Mouse (Mus musculus) retina, adult 2 months (tissue): Measurements from ENCODE around the gene Lsm2.
A peak's percentile ranks its signal among the peaks of the same experiment; 100 is the strongest.
"Not testable (repeated sequence)": the region's sequence is repeated elsewhere in the genome, so short reads cannot be mapped to it uniquely, and the experiment has no call there.

Source experiments
- DNase-seq: peaks from one replicate; pipeline ENCODE4 v3.0.0-alpha.2; 2012; ENCODE audit warnings: low read depth, low spot score

Gene Lsm2

DNA sequence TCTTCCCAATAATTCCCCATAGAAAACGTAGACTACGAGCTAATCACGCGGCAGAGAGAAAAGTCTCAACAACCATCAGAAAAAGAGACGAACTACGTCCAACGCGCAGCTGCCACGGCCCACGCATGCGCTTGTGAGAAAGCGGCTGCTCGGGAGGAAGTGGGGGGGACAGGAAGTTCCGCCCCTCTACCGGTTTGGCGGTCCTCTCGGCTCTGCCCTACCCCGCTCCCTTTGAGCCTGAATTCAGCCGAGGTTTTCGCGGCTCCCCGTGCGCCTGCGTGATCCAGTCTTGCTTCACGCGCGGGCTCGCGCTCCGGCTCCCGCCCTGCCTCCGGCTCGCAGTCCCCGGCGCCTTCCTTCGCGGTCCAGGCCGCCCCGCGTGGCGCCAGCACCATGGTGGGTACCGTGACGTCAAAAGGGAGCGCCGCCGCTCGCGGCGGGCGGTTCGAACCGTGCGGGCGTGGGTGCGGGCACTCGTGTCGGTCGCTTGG, at the start of gene Lsm2:
TSS of gene Lsm2 (plus strand) at position 173 of the 491 bp plus-strand sequence.
- peak; percentile 85 for DNase-seq

DNA sequence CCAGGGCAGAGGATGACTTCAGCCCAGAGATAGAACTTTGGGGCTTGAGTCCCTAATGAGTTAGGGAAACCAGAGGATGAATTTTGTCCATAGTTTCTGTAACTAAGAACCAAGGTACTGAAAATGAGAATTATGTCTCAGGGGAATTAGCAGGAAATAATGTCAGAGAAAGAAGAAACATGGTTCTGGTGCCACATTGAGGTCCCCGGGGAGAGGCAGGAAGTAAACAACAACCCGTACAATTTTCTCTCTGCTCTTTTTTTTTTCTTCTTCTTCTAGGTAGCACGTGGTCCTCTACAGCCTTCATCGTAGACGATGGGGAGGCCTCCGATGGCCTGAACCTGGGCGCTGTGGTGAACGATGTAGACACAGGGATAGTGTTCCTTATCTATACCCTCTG, 49.4 kb upstream of the Lsm2 start:
- DNase-seq = no peak

DNA sequence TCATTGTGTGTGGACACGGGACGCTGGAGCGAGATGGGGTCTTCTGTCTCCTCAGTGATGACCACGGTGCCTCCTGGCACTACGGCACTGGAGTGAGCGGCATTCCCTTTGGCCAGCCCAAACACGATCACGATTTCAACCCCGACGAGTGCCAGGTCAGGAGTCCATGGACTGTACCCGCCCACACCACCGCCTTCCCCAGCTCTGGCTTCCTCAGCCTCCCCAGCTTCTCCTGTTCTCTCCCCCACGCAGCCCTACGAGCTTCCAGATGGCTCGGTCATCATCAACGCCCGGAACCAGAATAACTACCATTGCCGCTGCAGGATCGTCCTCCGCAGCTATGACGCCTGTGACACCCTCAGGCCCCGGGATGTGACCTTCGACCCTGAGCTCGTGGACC, 47.6 kb upstream of the Lsm2 start:
- no peak for DNase-seq

DNA sequence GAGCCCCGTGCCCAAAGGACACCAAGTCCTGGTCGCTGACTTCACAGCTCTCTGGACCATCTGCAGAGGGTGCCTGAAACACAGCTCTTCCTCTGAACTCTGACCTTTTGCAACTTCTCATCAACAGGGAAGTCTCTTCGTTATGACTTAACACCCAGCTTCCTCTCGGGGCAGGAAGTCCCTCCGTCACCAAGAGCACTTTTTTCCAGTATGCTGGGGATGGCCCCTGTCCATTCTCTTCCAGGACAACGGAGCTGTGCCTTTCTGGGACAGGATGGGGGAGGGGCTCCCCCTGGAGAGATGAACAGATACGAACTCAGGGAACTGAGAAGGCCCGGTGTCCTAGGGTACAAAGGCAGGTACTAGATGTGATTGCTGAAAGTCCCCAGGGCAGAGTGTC, 46.8 kb upstream of the Lsm2 start:
- no peak for DNase-seq

DNA sequence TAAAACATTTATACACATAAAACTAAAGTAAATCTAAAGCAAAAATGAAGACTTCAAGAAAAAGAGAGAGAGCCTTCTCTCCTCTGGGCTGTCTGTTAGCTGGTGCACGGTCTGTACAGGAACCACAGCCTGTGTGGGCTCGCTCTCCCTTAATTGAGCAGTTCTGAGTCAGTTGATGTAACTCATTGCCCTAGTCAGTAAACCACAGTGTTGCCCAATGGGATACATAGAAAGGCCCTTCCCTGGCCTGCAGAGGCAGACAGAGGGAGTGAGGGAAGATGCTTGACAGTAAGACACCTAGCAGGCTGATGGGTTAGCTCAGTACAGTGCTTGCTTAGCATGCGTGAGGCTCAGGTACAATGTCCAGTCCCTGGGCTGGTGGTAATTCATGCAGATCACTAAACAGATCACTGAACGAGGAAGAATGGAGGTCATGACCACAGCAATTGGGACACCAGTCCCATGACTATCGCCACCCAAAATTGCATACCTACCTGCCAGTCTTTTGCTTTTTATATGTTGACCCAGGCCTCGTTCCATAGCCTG, 43.6 kb upstream of the Lsm2 start:
- DNase-seq = no peak

DNA sequence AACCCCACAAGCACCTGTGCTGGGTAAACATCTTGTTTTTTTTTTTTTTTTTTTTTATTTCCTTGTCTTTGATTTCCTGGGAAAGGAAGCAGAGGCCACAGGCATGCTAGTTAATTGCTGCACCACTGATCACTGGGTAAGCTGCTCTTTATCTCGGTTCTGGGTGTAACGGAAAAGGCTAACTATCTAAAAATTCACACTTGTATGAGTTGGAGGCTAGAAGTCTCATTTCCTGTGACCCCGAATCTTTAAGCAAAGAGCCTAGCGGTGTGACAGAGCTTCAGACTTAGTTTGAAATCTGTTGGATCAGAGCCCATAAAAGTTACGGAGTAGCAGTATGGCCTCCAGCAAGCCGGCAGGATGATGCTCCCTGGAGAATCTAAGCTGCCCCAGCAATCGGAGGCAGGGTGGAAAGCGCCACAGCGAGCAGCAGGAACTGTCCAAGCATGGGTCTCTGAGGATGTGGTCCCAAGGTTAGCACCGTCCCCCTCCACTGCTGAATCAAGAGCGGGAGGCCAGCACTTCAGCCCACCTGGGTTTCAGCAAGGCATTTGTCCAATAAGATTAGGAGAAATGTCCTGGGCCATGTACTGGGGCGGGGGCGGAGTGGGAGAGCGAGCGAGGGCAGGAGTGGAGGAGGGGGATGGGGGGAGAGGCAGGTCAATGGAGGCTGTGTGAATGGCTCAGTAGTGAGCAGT, 40.2 kb upstream of the Lsm2 start:
- no peak for DNase-seq

DNA sequence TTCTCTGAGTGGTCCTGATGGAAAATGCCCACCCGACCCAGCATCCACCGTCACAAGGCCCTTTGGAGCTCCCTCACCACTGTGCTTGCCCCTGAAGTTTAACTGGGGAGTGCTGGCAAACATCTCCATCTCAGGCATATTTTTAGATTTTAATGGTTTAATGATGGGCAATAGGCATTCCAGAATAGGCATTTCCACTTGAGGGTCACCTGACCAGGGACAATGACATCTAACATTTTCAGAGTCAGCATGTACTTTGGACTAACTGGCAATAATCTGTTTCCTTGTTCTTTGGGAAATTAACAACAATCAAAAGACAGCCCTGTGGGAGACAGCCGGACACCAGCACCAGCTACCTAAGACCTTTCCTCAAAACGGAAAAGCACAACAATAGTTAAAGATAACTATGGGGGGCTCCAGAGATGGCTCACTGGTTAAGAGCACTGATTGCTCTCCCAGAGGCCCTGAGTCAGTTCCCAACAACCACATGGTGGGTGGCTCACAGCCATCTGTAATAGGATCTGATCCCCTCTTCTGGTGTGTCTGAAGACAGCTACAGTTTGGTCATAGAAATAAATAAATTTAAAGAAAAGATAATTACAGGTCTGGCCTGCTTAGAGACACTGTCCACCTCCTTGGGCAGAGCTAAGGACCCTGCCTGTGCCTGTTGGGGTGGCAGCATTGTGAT, 38.4 kb upstream of the Lsm2 start:
- no peak for DNase-seq

DNA sequence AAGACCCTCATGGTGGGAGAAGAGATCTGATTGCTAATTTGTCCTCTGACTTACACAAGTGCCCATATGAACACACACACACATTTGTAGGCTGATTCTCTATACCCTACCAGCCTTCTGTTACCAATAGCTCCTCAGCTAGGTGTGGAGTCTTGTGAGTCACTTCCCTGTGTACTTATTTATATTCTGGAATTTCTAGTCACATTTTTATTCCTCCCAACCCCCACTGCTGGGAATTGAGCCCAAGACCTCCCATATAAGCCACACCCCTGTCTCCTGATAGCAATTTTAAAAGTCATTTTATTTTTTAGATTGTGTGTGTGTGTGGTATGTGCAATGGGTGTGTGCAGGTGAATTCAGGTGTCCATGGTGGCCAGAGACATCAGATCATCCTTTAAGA, 37.3 kb upstream of the Lsm2 start:
- DNase-seq = no peak

DNA sequence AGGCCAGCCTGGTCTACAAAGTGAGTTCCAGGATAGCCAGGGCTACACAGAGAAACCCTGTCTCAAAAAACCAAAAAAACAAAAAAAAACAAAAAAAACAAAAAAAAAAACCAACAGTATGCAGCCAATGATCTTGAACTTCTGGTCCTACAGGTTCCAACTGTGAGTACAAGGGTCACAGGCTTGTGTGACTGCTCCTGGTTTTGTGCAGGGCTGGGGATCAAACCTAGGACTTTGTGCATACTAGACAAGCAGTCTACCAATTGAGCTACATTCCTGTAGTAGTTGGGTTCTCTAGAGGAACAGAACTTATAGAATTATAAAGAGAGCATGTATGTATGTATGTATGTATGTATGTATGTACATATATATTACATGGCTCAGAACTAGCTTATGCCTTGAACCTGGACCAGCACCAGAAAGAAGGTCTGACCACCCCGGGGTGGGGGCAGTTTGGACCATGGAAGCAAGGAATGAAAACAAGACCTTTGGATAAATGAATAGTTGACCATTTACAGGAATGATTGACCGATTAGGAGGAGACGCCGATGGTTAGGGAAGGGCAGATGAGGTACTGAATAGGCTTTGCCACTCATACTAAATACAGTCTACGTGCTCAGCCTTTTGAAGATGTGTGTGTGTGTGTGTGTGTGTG, 35.0 kb upstream of the Lsm2 start:
- no peak for DNase-seq

DNA sequence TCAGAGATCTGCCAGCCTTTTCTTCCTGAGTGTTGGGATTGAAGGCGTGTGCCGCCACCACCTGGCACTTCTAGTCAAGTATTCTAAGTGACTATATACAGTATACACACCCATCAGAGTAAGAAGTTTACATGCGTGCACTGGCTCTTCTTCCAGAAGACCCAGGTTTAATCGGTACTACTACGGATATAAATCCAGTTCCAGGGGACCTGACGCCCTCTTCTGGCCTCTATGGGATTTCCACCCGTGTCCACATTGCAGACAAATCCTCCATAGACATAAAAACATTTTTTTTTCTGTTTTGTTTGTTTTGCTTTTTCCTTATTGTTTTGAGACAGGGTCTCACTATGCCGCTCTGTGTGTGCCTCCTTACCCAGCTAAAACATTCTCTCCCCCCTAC, 34.1 kb upstream of the Lsm2 start:
- DNase-seq = no peak

DNA sequence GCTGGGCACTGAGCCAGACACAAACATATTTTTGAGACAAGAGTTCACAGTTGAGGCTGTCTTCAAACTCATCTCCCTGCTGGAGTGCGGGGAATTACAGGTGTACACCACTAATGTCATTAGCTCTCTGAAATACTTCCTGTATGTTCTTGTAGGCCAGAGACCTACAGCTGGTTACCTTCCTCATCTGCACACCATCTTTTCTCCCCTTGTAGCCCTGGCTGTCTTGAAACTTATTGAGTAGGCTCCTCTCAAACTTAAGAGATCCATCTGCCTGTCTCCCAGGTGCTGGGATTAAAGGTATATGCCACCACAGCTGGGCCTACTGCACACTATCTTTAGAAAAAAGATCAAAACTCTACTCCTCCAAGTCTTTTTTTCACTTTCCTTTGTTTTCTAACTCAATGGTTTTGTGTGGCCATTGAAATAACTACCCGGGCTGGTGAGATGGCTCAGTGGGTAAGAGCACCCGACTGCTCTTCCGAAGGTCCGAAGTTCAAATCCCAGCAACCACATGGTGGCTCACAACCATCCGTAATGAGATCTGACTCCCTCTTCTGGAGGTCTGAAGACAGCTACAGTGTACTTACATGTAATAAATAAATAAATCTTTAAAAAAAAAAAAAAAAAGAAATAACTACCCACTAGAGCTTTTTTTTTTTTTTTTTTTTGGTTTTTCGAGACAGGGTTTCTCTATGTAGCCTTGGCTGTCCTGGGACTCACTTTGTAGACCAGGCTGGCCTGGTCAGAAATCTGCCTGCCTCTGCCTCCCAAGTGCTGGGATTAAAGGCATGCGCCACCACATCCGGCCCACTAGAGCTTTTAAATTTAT, 32.7 kb upstream of the Lsm2 start:
- DNase-seq = not testable (repeated sequence)

DNA sequence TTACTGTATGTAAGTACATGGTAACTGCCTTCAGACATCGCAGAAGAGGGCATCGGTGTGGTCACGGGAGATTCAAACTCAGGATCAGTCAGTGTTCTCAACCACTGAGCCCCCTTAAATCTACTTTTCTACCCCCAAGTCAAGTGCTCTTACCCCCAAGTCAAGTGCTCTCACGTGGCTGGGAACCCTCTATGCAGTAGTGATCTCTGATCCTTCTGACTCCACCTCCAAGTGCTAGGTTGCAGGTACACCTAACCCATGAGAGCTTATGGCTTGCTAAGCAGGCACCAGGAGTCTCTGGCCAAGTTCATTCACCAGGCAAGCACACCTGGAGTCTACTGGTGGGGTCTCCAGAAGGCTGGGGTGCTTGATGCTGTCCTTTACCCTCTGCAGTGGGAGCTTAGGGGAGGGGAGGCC, 32.1 kb upstream of the Lsm2 start:
- no peak for DNase-seq

DNA sequence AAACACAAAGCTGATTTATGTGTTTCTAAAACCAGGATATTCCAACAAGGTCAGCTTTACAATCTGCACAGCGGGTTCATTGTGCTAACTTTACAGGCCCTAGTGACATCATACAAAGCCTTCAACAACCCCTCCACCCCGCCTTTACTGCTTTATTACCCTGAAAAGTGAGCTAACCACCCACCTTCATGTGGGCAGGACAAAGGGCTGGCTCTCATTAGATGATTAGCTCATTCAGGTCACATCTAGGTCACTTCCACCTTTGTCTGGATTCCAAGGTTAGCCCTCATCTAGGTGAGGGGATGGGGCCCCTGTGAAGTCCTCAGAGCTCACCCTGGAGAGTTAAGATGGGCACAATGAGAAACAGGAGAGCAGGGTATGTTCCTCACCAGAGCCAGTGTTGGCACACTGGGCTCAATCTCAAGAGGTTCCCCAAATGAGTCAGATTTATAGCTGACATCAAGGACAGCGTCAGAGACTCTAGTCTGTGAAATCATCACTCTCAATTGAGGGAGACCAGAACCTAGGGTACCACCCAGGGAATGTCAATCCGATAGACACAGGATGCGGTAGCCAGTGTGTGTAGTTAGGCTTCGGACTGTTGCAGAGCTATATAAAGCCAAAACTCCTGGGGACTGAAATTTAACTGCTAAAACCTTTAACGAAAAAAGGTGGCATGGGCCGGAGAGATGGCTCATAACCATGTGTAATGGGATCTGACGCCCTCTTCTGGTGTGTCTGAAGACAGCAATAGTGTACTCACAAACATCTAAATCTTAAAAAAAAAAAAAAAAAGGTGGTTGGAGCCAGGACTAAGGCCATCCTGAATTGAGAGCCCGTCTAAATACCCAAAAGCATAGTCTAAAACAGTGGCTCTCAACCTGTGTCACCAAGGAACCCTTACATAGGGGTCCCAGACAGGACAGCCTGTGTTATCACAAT, 30.9 kb upstream of the Lsm2 start:
- DNase-seq = no peak

DNA sequence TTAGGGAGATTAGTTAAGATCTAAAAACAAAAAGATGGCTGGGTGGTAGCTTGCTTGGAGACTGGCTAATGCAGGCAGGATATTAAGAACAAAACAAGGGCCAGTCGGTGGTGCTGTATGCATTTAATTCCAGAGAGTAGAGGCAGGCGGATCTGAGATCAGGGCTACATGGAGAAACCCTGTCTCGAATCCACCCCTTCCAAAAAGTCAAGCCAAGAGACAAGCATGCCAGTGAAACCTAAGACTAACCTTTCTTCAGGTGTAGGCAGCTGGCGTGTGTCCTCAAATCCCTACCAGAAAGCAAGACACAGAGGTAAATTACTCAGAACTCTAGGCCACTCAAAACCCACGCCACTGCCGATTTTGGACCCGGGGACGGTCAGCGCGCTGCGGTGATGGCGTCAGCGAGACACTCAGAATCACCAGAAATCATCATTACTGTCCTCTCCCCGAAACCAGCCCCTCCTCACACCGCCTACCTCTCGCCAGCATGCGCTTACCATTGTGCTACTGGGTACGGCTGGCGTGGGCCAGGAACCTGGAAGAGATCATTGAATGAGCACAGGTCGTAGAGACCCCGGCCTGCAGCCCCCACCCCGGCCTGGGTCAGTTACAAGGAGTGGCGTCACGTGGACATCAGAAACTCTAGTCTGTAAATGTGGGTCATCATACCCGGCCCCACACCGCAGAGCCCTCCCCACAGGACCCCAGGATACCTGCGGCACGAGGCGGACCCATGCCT, 29.9 kb upstream of the Lsm2 start:
- DNase-seq = no peak

DNA sequence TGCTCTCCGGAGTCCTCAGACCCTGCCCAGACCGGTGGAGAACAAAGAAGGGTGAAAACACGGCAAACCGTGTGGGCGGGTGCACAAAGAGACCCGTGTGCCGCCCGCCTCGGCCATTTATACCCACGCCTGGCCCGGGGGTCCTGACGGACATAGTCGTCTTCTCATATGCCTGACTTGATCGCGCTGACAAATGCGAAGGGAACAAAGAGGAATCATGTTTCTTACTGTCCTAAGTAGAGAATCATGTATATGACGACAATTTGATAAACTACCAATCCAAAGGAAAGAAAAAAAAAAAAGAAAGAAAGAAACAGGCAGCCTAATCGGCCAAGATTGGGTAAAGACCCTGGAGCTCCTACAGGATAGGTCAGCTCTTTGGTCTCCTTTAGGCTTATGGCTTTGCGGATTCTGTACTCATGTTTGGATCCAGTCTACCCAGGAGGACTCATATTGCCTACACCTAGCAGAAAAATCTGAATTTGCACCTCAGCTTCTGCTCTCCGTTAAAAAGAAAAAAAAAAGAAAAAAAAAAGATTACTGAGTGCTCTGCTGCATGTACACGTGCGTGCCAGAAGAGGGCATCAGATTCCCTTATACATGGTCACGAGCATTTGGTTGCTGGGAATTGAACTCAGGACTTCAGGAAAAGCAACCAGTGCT, 29.2 kb upstream of the Lsm2 start:
- DNase-seq = peak; percentile 77

DNA sequence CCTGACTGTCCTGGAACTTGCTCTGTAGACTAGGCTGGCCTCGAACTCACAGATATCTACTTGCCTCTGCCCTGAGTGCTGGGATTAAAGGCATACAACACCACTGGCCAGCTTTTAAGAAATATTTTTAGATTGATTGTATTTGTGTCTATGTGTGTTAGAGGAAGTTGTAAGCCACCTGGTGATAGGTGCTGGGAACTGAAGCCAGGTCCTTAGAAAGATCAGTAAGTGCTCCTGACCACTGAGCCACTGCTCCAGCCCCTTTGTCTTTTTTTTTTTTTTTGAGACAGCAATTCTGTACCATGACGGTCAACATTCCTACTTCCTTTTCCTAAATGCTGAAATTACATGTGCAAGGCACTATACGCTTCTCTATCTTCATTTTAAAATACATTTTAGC, 28.4 kb upstream of the Lsm2 start:
- no peak for DNase-seq

DNA sequence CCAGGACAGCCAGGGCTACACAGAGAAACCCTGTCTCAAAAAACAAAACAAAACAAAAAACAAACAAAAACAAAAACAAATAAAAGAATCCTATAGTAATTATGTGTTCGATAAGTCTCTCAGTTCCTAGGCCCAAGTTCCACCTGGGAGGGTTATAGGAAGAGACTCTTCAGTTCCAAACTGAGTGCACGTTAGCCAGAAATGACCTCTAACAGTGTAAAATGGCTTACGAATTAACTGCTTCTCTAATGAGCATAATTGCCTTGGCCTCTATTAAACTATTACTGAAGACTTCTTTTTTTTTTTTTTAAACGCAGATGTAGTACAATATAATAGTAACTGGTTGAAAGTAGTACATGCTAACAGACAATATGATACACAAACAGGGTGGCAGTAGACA, 27.8 kb upstream of the Lsm2 start:
- no peak for DNase-seq

DNA sequence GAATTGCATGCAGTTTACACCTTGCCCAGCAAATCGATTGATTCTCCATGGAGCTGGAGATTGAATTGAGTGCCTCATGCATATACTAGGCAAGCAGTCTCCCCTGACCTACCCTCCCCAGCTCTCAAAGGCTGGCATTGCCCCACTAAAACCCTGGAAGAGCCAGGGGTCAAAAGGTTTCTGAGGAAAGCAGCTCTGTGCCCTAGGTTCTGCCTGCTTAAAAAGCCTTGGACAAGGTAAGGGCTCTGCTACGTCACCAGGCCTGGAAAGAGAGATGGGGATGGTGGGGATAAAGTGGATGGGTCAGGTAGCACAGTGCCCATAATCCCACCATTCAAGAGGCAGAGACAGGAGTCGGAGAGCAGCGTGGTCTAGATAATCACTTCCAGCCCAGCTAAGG, 26.8 kb upstream of the Lsm2 start:
- DNase-seq = no peak

DNA sequence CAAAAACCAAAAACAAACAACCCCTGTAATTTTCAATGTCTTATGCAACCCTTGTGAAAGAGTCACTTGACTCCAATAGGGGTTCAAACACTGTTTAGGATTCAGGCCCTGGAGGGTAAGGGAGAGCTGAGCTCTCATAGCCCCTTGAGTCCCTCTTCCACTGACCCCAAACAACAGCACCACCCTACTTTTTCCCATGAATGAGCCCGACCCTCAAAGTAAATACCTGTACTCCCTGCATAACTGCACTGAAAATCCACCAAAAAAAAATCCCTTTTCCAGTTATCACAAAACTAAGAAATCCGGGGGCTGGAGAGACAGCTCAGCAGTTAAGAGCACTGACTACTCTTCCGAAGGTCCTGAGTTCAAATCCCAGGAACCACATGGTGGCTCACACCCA, 25.8 kb upstream of the Lsm2 start:
- no peak for DNase-seq
